Mouse (Mus musculus): Measurements from ENCODE around the gene Gm1604a. TPM values are rescaled to one million over a fixed set of nuclear protein-coding genes. Genes with fewer than 3 reads are reported as not detected.
"Not testable (repeated sequence)": the region's sequence is repeated elsewhere in the genome, so short reads cannot be mapped to it uniquely, and the experiment has no call there.

The Gm1604a gene
- polyA plus RNA-seq, 1 experiment: not detected

GRCm38 (mm10) chr17:7102945-7103344, 77.6 kb downstream of the Gm1604a start:
- not testable (repeated sequence) for H3K4me1 ChIP-seq (ENCODE audit: control insufficient read depth, insufficient read depth, insufficient read length, low read length); H3K4me3 ChIP-seq (ENCODE audit: insufficient read depth, low read depth, low read length); H3K27ac ChIP-seq (replicated peaks; ENCODE audit: low read depth, low read length)

- not testable (repeated sequence) for H3K4me3 ChIP-seq (ENCODE audit: insufficient read depth, low read depth, low read length); H3K4me1 ChIP-seq (ENCODE audit: control insufficient read depth, insufficient read depth, insufficient read length, low read length); H3K27ac ChIP-seq (replicated peaks; ENCODE audit: low read depth, low read length)
These were observed 86.3 kb downstream of the Gm1604a start for GRCm38 (mm10) chr17:7111658-7112057.

- H3K4me3 ChIP-seq (ENCODE audit: insufficient read depth, low read depth, low read length); H3K4me1 ChIP-seq (ENCODE audit: control insufficient read depth, insufficient read depth, insufficient read length, low read length); H3K27ac ChIP-seq (replicated peaks; ENCODE audit: low read depth, low read length): not testable (repeated sequence)
These were observed 90.9 kb downstream of the Gm1604a start for GRCm38 (mm10) chr17:7116265-7116664.

- H3K27ac ChIP-seq (replicated peaks; ENCODE audit: low read depth, low read length); H3K4me1 ChIP-seq (ENCODE audit: control insufficient read depth, insufficient read depth, insufficient read length, low read length); H3K4me3 ChIP-seq (ENCODE audit: insufficient read depth, low read depth, low read length): not testable (repeated sequence)
These were observed 95.5 kb downstream of the Gm1604a start for GRCm38 (mm10) chr17:7120835-7121234.

- H3K4me3 ChIP-seq (ENCODE audit: insufficient read depth, low read depth, low read length): not testable (repeated sequence)
These were observed 97.2 kb downstream of the Gm1604a start for GRCm38 (mm10) chr17:7122554-7122953.

GRCm38 (mm10) chr17:7126475-7126874, 101.1 kb downstream of the Gm1604a start:
- not testable (repeated sequence) for H3K27ac ChIP-seq (replicated peaks; ENCODE audit: low read depth, low read length); H3K4me3 ChIP-seq (ENCODE audit: insufficient read depth, low read depth, low read length); H3K4me1 ChIP-seq (ENCODE audit: control insufficient read depth, insufficient read depth, insufficient read length, low read length)

More at GRCm38 (mm10) chr17:7122554-7122953, 97.2 kb downstream of the Gm1604a start:
- not testable (repeated sequence) for H3K4me1 ChIP-seq (ENCODE audit: control insufficient read depth, insufficient read depth, insufficient read length, low read length); H3K27ac ChIP-seq (replicated peaks; ENCODE audit: low read depth, low read length)

GRCm38 (mm10) chr17:7134002-7134401, 108.6 kb downstream of the Gm1604a start:
- H3K4me1 ChIP-seq (ENCODE audit: control insufficient read depth, insufficient read depth, insufficient read length, low read length); H3K27ac ChIP-seq (replicated peaks; ENCODE audit: low read depth, low read length); H3K4me3 ChIP-seq (ENCODE audit: insufficient read depth, low read depth, low read length): not testable (repeated sequence)

GRCm38 (mm10) chr17:7135277-7135676, 109.9 kb downstream of the Gm1604a start:
- H3K4me3 ChIP-seq (ENCODE audit: insufficient read depth, low read depth, low read length); H3K27ac ChIP-seq (replicated peaks; ENCODE audit: low read depth, low read length); H3K4me1 ChIP-seq (ENCODE audit: control insufficient read depth, insufficient read depth, insufficient read length, low read length): not testable (repeated sequence)

Other genes starting within 250 kb of the Gm1604a start
- 3.0 and 3.6 TPM in 2 replicates for gene Ezr, start 242.8 kb upstream of the Gm1604a start, polyA plus RNA-seq (2012; ENCODE audit: insufficient read depth, insufficient read length, missing spikeins)
- 68.1 and 82.4 TPM in 2 replicates for gene Rsph3b, start 76.9 kb upstream of the Gm1604a start, polyA plus RNA-seq (2012; ENCODE audit: insufficient read depth, insufficient read length, missing spikeins)
- 9.7 and 11.1 TPM in 2 replicates for gene Tagap1, start 64.4 kb upstream of the Gm1604a start, polyA plus RNA-seq (2012; ENCODE audit: insufficient read depth, insufficient read length, missing spikeins)
- 231 and 284 TPM in 2 replicates for gene Rnaset2b, start 54.9 kb upstream of the Gm1604a start, polyA plus RNA-seq (2012; ENCODE audit: insufficient read depth, insufficient read length, missing spikeins)
- gene Gm49721, start 46.7 kb upstream of the Gm1604a start, polyA plus RNA-seq (2012; ENCODE audit: insufficient read depth, insufficient read length, missing spikeins): not detected in 2 replicates
- 1.3 and 2.2 TPM in 2 replicates for gene Rps6ka2, start 144.5 kb downstream of the Gm1604a start, polyA plus RNA-seq (2012; ENCODE audit: insufficient read depth, insufficient read length, missing spikeins)